Mouse (Mus musculus): ENCODE measurements around the gene Gm11032.
A peak's percentile ranks its signal among the peaks of the same experiment; 100 is the strongest.
"Not testable (repeated sequence)": the region's sequence is repeated elsewhere in the genome, so short reads cannot be mapped to it uniquely, and the experiment has no call there.

The Gm11032 gene

DNA sequence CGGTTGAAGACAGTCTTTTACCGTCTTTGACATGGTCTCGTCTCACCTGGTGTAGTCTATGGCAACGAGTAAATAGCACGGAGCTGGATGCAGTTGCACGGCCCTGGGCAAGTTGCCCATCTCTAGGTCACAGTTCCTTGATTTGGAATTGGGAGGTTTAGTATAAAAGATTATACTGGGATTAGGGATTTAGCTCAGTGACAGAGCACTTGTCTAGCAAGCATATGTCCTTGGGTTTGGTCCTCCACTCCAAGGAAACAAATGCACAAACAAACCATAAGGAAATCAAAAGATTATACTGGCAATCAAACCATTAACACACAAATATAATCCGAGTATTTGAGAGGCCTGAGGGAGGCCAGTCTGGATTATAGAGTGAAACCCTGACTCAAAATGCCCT, 7.8 kb downstream of the Gm11032 start:
- no peak for DNase-seq

DNA sequence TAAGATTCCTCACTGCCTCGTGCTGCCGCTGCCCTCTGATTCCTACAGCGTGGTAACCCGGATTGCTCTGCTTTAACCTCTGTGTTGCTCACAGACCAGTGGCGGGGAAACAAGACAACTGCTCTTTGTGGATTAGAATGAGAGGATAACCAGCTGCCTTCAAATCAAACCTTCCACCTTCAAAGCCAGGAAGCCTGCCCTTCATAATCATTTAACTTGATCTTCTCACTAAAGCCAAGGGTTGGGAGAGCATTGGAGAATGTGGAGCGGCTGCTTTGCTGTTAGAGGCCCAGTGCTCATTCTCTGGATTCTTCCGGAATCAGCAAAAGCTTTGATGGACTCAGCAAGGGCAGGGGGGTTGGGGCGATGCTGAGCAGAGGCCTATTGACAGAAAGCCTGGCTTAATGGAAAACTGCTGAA, 10.0 kb downstream of the Gm11032 start:
- DNase-seq: no peak

- DNase-seq: no peak
Observed at GRCm38 (mm10) chr11:4633420-4633819, 13.6 kb downstream of the Gm11032 start.

DNA sequence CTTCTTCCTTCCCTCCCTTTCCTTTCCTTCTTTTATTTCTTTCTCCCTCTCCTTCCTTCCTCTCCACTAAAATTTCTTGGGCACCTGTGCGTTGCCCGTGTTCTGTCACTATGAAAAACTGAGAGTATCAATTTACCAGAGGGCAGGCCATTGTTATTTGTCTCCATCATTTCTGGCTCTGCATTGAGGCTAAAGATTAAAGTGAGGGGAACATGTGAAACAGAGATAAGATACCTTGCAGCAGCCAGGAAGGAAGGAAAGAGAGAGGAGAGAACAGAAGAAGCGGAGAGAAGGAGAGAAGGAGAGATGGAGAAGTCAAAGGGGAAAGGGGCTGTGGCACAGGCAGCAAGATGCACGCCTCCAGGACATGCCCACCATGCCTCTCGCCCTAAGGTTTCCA, 14.5 kb downstream of the Gm11032 start:
- no peak for DNase-seq

GRCm38 (mm10) chr11:4636782-4637342, 17.0 kb downstream of the Gm11032 start:
- DNase-seq: no peak

DNA sequence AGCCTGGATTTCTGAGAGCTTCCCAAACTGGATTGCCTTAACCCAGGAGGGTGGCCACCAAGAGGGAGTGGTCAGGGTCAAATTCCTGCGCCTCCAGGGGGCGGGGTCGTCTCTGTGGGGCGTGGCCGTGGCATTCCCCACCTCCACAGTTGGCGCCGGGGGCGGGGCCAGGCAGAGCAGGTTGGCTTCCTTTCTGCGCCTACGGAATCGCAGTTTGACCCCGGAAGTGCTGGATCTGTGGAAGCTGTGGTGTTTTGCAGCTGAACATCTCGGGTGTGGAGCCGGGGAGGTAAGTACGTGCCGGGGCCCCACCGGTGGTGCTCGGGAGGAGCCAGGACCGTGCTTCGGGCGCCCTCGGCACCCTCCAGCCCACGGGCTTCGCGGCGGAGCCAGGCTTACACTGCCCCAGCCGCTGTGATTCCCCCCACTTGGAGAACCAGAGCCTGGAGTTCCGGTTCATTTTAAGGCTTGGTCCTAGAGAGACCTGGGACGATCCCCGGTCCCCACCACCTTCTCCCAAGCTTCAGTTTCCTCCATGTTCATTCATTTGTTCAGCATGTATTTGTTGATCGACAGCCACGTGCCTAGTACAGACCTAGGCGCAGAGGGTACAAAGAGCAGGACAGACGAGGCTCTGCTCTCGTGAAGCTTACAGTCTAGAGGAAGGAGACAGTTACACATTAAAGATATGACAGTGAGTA, 17.8 kb downstream of the Gm11032 start, which contains the start of gene Ascc2:
TSS of gene Ascc2 (plus strand) at position 214 of the 701 bp plus-strand sequence.
- peak; percentile 86 for DNase-seq

- no peak for DNase-seq
Observed at GRCm38 (mm10) chr11:4638261-4638660, 18.4 kb downstream of the Gm11032 start.

DNA sequence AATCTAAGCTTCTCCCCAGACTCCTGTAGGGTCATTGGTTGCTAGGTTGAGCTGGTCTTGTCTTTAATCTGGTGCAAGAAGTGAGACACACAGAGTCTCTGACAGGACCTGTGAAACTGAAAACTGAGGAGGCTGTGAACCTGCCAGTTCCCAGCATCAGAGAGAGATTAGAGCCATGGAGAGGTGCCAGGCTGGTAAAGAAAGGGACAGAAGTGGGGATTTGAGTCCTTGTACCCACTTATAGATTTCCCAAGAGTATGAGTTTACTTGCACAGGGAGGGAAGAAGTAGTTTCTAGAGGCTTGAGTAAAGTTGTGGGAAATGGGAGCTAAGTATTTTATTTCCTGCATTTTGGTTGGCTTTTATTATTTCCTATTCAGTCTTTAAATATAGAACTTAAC, 21.3 kb downstream of the Gm11032 start:
- DNase-seq: no peak

GRCm38 (mm10) chr11:4643722-4644121, 23.9 kb downstream of the Gm11032 start:
- no peak for DNase-seq

GRCm38 (mm10) chr11:4645180-4645579, 25.3 kb downstream of the Gm11032 start:
- DNase-seq: not testable (repeated sequence)

GRCm38 (mm10) chr11:4646409-4646808, 26.5 kb downstream of the Gm11032 start:
- no peak for DNase-seq

- DNase-seq: no peak
Observed at GRCm38 (mm10) chr11:4659818-4660217, 40.0 kb downstream of the Gm11032 start.

GRCm38 (mm10) chr11:4660309-4661025, 40.6 kb downstream of the Gm11032 start:
- no peak for DNase-seq

DNA sequence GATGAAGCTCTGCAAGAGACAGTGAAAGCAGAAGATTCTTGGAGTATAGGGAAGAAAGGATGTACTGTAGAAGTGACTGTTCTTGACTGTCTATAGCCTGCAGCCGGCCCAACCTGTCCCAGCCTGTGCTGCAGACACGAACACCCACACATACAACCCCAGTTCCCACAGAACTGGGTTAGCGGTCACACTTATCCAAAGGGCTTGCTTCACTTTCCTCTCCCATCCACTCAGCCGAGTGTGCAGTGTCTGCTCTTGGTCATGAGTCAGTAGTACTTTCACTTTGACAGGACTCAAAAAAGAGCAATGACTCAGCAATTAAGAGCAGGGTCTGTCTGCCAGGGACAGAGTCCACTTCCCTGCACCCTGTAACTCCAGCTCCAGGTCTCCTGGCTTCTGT, 41.5 kb downstream of the Gm11032 start:
- no peak for DNase-seq

DNA sequence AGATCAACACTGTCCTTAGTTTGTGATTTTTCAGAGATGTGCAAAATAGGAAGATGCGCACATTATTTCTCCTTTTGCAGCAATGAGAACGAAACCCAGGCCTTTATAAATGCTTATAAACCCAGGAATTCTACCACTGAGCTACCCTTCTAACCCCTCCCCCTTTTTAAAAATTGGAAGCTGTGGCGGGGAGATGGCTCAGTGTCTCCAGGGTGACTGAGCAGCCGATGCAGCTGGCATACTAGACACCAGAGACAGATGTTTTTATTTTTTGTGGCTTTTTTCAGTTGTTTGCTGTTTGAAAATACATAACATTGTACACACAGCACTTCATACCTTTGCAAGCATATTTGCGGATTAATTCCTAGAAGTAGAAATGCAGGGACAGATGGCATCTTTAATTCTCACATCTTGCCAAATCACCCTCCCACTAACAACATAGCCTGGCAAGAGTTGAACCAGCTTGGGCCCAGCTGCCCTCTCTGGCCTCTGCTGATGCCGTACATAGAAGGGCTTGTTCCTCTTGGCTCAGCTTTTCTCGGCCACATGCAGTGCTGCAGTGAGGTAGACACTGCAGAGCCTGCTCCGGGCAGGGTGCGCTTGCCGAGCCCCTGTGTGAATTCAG, 42.1 kb downstream of the Gm11032 start:
- DNase-seq: no peak

DNA sequence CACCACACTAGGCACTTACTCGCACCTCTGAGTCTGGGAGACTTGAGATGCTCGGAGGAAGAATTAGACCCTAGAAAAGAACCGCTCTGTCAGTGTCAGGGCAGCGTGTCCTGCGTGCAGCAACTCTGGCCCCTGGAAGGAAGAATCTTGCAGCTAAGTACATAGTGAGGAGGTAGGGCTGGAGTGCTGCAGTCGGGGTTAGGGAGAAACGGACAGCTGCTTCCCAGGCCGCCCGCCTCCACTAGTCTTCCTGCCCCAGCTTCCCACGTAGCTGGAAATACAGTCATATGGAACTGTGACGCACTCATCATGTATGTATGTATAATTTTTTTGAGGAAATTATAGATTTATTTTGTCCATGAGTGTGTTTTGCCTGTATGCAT, 42.6 kb downstream of the Gm11032 start:
- DNase-seq: no peak

Measured in right cerebral cortex, postnatal 14 days (tissue).